Mouse (Mus musculus): ENCODE results near the gene Men1. TPM values are rescaled to one million over a fixed set of nuclear protein-coding genes. Genes with fewer than 3 reads are reported as not detected.

Gene Men1
- polyA plus RNA-seq, 1 experiment from 2014 or later = 96.1 TPM

Small RNA genes lying within 50 kb of the gene (microRNA-seq; reads per million reads assigned to microRNA genes)
- gene Mir6989 = not detected

Other genes with a start within 250 kb of the Men1 start
- gene Cdca5, start 250.0 kb upstream of the Men1 start, polyA plus RNA-seq (2015; fragmentation: Nextera tagmentation; extraction: Ambion mirVana) = 16.5 and 16.7 TPM in 2 replicates
- not detected in 2 replicates for gene AC131692.1, start 240.6 kb upstream of the Men1 start, polyA plus RNA-seq (2015; fragmentation: Nextera tagmentation; extraction: Ambion mirVana)
- 0.35 and 0.58 TPM in 2 replicates for gene Naaladl1, start 229.2 kb upstream of the Men1 start, polyA plus RNA-seq (2015; fragmentation: Nextera tagmentation; extraction: Ambion mirVana)
- gene Sac3d1, start 216.3 kb upstream of the Men1 start, polyA plus RNA-seq (2015; fragmentation: Nextera tagmentation; extraction: Ambion mirVana) = 46.4 and 50.5 TPM in 2 replicates
- gene Snx15, start 206.7 kb upstream of the Men1 start, polyA plus RNA-seq (2015; fragmentation: Nextera tagmentation; extraction: Ambion mirVana) = 40.3 and 50.1 TPM in 2 replicates
- gene Batf2, start 194.0 kb upstream of the Men1 start, polyA plus RNA-seq (2015; fragmentation: Nextera tagmentation; extraction: Ambion mirVana) = not detected in 2 replicates
- gene Arl2, start 193.4 kb upstream of the Men1 start, polyA plus RNA-seq (2015; fragmentation: Nextera tagmentation; extraction: Ambion mirVana) = 69.9 and 92.6 TPM in 2 replicates
- gene Majin, start 150.6 kb upstream of the Men1 start, polyA plus RNA-seq (2015; fragmentation: Nextera tagmentation; extraction: Ambion mirVana) = not detected in 2 replicates
- not detected in 2 replicates for gene Gpha2, start 108.6 kb upstream of the Men1 start, polyA plus RNA-seq (2015; fragmentation: Nextera tagmentation; extraction: Ambion mirVana)
- 106 and 117 TPM in 2 replicates for gene Ppp2r5b, start 99.1 kb upstream of the Men1 start, polyA plus RNA-seq (2015; fragmentation: Nextera tagmentation; extraction: Ambion mirVana)
- 11.2 and 13.1 TPM in 2 replicates for gene Atg2a, start 93.3 kb upstream of the Men1 start, polyA plus RNA-seq (2015; fragmentation: Nextera tagmentation; extraction: Ambion mirVana)
- gene Ehd1, start 58.3 kb upstream of the Men1 start, polyA plus RNA-seq (2015; fragmentation: Nextera tagmentation; extraction: Ambion mirVana) = 105 and 106 TPM in 2 replicates
- 0.52 and 1.1 TPM in 2 replicates for gene Cdc42bpg, start 28.5 kb upstream of the Men1 start, polyA plus RNA-seq (2015; fragmentation: Nextera tagmentation; extraction: Ambion mirVana)
- 12.3 and 21.2 TPM in 2 replicates for gene Map4k2, start 6.2 kb downstream of the Men1 start, polyA plus RNA-seq (2015; fragmentation: Nextera tagmentation; extraction: Ambion mirVana)
- 122 and 127 TPM in 2 replicates for gene Sf1, start 28.7 kb downstream of the Men1 start, polyA plus RNA-seq (2015; fragmentation: Nextera tagmentation; extraction: Ambion mirVana)
- 2.4 and 2.8 TPM in 2 replicates for gene Pygm, start 49.4 kb downstream of the Men1 start, polyA plus RNA-seq (2015; fragmentation: Nextera tagmentation; extraction: Ambion mirVana)
- gene Rasgrp2, start 64.4 kb downstream of the Men1 start, polyA plus RNA-seq (2015; fragmentation: Nextera tagmentation; extraction: Ambion mirVana) = 48.8 and 60.8 TPM in 2 replicates
- 28.1 and 28.5 TPM in 2 replicates for gene Nrxn2, start 83.8 kb downstream of the Men1 start, polyA plus RNA-seq (2015; fragmentation: Nextera tagmentation; extraction: Ambion mirVana)
- gene Slc22a12, start 208.1 kb downstream of the Men1 start, polyA plus RNA-seq (2015; fragmentation: Nextera tagmentation; extraction: Ambion mirVana) = not detected in 2 replicates

Data from forebrain, embryonic 16.5 days (tissue).